Mouse (Mus musculus) intestine, postnatal 0 days (tissue): ENCODE data around the gene Ssr2. TPM values are rescaled to one million over a fixed set of nuclear protein-coding genes. Genes with fewer than 3 reads are reported as not detected.

ENCODE experiments used
- ATAC-seq: fragments of 200-750 bp; cut with Nextera tagmentation; 2 replicates; pipeline ENCODE4 v1.8.0; 2017; ENCODE audit warnings: mild to moderate bottlenecking, moderate TSS enrichment, moderate library complexity
- H3K27ac ChIP-seq: fragments of 300-500 bp; sonication (generic); 2 replicates; pipeline ENCODE4 v1.5.1; 2014; ENCODE audit warnings: mild to moderate bottlenecking, low read depth, low read length, moderate library complexity
- H3K27me3 ChIP-seq: fragments of 300-500 bp; sonication (generic); replicated peaks from 2 replicates; pipeline ENCODE4 v1.6.1; 2014; ENCODE audit warnings: low read length, mixed read lengths; ENCODE audit not compliant: control insufficient read depth, insufficient read depth
- H3K36me3 ChIP-seq: fragments of 300-500 bp; sonication (generic); 2 replicates; pipeline ENCODE4 v1.6.1; 2014; ENCODE audit warnings: mild to moderate bottlenecking, moderate library complexity; ENCODE audit not compliant: control insufficient read depth, insufficient read depth
- H3K4me1 ChIP-seq: fragments of 300-500 bp; sonication (generic); replicated peaks from 2 replicates; pipeline ENCODE4 v1.6.1; 2014; ENCODE audit warnings: antibody characterized with exemption, low read length, mixed read lengths; ENCODE audit not compliant: control insufficient read depth, insufficient read depth
- H3K4me2 ChIP-seq: fragments of 300-500 bp; sonication (generic); replicated peaks from 2 replicates; pipeline ENCODE4 v1.6.1; 2014; ENCODE audit warnings: low read depth, mild to moderate bottlenecking, moderate library complexity
- H3K4me3 ChIP-seq: fragments of 300-500 bp; sonication (generic); 2 replicates; pipeline ENCODE4 v1.5.1; 2014; ENCODE audit warnings: low read depth, low read length
- H3K9ac ChIP-seq: fragments of 300-500 bp; sonication (generic); 2 replicates; pipeline ENCODE4 v1.6.1; 2014; ENCODE audit warnings: mild to moderate bottlenecking, low read depth, low read length
- H3K9me3 ChIP-seq: fragments of 300-500 bp; sonication (generic); 2 replicates; pipeline ENCODE4 v1.6.1; 2016; ENCODE audit warnings: mixed run types; ENCODE audit not compliant: control insufficient read depth
- CTCF ChIP-seq: sonication (generic); IDR thresholded peaks from 2 replicates; pipeline ENCODE4 v1.5.1; 2016; ENCODE audit warnings: low read depth, mild to moderate bottlenecking, control low read depth, antibody characterized with exemption, moderate library complexity
- WGBS: fragments of 180-500 bp; shearing (Covaris S2); extraction: QIAGEN DNeasy Blood & Tissue Kit; methylation state at CpG from one replicate; pipeline ENCODE4 v1.1.7; 2014; 5-methylcytosine and 5-hydroxymethylcytosine counted together
- polyA plus RNA-seq: library from polyadenylated mRNA; unstranded; fragments of >200 nt; fragmentation: Nextera tagmentation; extraction: Ambion mirVana; gene quantifications from 2 replicates; pipeline ENCODE4 v1.2.1, GENCODE M21; 2015

Gene Ssr2
- polyA plus RNA-seq, 1 experiment from 2014 or later = 268 TPM

DNA sequence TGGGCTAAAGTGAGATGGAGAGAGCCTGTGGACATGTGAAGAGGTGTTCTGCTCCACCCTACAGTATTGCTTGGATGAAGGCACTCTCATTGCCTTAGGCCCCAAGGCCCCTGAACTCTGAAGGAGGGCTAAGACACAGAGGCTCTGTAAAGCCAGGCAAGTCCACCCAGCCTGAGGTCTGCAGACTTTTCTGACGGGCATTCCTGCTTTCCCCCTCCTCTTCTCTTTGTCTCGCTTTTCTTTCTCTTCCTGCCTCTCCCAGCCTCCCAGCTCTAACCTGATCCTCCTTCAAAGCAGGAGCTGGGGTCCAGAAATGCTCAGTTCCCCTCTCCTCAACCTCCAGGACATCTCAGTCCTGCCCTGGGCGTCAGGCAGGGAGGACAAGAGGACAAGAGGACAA lies 40.7 kb upstream of the Ssr2 start:
- Histone ChIP-seq H3K36me3 (peaks cover 9% of the 10 kb centered on the region; the same call in 1 of the 2 replicates), H3K27ac (no peak overlapping the region; the same call in 1 of the 2 replicates), H3K4me1 (peaks cover 3% of the 10 kb centered on the region; the same call in 1 of the 2 replicates), H3K9me3 (no peaks in the 10 kb centered on the region), H3K9ac (no peak overlapping the region), H3K27me3 (no peaks in the 10 kb centered on the region), H3K4me2 (no peak overlapping the region), H3K4me3 (no peak overlapping the region)
- WGBS = 69% methylated on average over 3 of the region's 3 CpGs
- TF ChIP-seq CTCF = no peak
- ATAC-seq = no peak

DNA sequence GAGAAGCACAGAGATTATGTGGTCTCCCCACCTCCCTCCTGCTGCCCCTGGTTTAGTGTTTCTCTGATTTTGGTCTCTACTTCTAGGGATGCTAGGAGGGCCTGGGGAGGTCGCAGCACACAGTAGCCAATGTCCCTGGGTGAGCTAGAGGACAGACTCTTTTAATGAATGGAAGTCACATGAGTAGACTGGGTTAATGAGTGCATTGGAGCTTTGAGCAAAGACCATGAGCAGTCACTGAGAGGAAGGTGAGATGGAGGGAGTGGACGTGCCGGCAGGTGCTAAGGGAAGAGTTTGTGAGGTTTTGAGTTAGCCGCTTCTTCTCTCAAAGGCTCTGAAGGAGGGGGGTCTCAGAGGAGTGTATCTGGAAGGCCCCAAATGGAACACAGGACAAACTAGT lies 40.1 kb upstream of the Ssr2 start:
- H3K9me3 ChIP-seq = no peaks in the 10 kb centered on the region
- H3K4me1 ChIP-seq = peaks cover 3% of the 10 kb centered on the region; the same call in 1 of the 2 replicates
- peak overlapping the region; percentile 78; the same call in 1 of the 2 replicates for H3K4me2 ChIP-seq
- ATAC-seq = no peak
- H3K4me3 ChIP-seq = no peak overlapping the region
- WGBS = 72% methylated on average over 4 of the region's 4 CpGs
- no peak for TF ChIP-seq CTCF
- no peak overlapping the region for H3K27ac ChIP-seq
- peaks cover 9% of the 10 kb centered on the region; the same call in 1 of the 2 replicates for H3K36me3 ChIP-seq
- H3K27me3 ChIP-seq = no peaks in the 10 kb centered on the region
- no peak overlapping the region for H3K9ac ChIP-seq

DNA sequence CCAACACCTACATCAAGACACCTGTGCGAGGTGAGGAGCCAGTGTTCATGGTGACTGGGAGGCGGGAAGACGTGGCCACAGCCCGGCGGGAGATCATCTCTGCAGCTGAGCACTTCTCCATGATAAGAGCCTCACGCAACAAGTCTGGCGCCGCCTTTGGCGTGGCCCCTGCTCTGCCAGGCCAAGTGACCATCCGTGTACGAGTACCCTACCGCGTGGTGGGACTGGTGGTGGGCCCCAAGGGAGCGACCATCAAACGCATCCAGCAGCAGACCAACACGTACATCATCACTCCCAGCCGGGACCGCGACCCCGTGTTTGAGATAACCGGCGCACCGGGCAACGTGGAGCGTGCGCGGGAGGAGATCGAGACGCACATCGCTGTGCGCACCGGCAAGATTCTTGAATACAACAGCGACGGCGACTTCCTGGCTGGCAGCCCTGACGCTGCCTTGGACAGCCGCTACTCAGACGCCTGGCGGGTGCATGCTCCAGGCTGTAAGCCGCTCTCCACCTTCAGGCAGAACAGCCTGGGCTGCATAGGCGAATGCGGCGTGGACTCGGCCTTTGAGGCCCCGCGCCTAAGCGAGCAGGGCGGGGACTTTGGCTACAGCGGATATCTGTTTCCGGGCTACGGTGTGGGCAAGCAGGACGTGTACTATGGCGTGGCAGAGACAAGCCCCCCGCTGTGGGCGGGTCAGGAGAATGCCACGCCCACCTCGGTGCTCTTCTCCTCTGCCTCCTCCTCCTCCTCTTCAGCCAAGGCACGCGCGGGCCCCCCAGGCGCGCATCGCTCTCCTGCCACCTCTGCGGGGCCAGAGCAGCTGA lies 39.4 kb upstream of the Ssr2 start:
- Histone ChIP-seq H3K9me3 (no peaks in the 10 kb centered on the region), H3K4me3 (peak overlapping the region; percentile 38), H3K27me3 (no peaks in the 10 kb centered on the region), H3K9ac (peak overlapping the region; percentile 46), H3K4me1 (peaks cover 3% of the 10 kb centered on the region; the same call in 1 of the 2 replicates), H3K36me3 (peaks cover 15% of the 10 kb centered on the region), H3K4me2 (peak overlapping the region; percentile 78), H3K27ac (peak overlapping the region; percentile 60)
- peak; percentile 54 for ATAC-seq
- peak; percentile 24 for TF ChIP-seq CTCF
- WGBS = 9% methylated on average over 63 of the region's 64 CpGs

DNA sequence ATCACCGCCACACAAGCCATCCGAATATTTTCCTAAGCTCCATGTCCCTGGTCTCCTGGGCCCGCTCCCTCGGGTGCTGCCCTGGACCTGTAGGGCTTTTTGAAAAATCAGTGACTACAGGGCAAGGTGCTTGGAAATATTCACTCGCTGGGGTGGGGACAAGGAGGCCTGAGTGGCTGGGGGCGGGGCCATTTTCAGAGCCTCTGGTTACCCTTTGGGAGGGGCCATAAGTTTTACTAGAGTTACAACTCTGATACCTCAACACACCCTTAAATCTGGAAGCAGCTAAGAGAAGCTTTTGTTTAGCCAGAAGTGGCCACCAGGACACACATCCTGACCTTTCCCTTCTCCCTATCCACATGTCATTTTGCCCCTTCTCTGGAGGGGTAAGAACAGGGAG lies 38.5 kb upstream of the Ssr2 start:
- H3K4me2 ChIP-seq = peak overlapping the region; percentile 78
- ATAC-seq = no peak
- peak overlapping the region; percentile 38; the same call in 1 of the 2 replicates for H3K4me3 ChIP-seq
- WGBS = 79% methylated on average over 6 of the region's 6 CpGs
- H3K36me3 ChIP-seq = peaks cover 20% of the 10 kb centered on the region
- H3K27ac ChIP-seq = peak overlapping the region; percentile 60; the same call in 1 of the 2 replicates
- peaks cover 3% of the 10 kb centered on the region; the same call in 1 of the 2 replicates for H3K4me1 ChIP-seq
- no peak for TF ChIP-seq CTCF
- H3K9me3 ChIP-seq = no peaks in the 10 kb centered on the region
- peak overlapping the region; percentile 46; the same call in 1 of the 2 replicates for H3K9ac ChIP-seq
- no peaks in the 10 kb centered on the region for H3K27me3 ChIP-seq

DNA sequence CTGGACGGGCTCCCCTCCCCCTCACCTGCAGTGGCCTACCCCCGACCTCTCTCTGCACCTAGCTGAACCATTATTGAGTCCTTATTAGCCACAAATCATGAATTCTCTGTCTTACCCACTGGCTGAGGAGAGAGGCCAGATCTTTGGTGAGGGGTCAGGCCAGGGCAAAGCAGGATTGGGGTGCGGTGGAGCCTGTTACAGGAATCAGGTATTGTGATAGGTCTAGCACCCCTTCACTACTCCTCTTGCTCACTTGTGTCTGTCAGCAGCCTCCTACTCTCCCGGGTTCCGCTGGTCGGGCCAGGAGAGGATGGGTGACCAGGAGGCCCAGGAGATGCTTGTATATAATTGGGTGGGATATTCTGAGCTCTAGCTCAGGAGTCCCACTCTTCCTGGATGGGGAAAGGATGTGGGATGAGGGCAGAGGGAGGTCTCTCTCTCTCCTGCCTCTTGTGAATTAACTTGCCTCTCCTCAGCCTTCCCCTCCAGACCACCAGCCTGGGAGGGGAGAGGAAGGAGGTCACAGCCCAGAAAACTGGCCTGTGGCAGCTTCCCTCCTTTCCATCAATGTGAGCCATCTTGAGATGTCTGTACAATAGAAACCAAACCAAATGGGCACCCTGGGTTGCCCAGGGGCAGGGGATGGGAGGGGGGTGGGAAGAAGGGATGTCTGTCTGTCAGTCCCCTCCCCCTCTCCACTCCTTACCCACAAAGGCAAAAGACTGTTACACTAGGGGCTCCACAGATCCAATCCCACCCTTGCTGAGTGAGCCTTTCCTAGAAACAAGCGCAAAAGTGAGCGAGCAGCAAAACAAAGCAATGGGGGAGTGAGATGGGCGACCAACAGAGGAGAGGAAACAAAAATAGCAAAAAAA lies 37.2 kb upstream of the Ssr2 start:
- ATAC-seq = no peak
- Histone ChIP-seq H3K9ac (no peak overlapping the region), H3K4me1 (no peaks in the 10 kb centered on the region; the same call in 1 of the 2 replicates), H3K27ac (no peak overlapping the region), H3K36me3 (peaks cover 26% of the 10 kb centered on the region), H3K27me3 (no peaks in the 10 kb centered on the region), H3K4me2 (no peak overlapping the region), H3K9me3 (no peaks in the 10 kb centered on the region), H3K4me3 (no peak overlapping the region)
- TF ChIP-seq CTCF = no peak
- 69% methylated on average over 9 of the region's 9 CpGs for WGBS

DNA sequence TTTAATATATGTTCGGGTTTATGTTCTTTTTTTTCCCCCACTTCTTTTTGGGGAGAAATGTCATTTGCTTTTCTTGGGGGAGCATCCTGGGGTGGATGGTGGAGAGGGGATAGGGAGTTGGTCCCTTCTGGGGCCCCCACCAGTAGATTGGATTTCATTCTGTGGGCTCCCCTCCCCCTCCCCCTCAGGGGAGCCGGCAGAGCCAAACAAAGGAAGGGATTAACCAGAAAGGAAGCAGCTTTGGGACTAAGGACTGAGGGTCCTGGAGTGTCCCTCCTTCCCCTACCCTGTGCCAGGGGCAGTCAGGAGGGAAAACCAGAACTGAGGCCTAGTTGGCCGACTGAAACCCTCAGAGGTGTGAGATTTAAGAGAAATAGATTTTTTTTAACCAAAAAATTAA lies 36.3 kb upstream of the Ssr2 start:
- peaks cover 26% of the 10 kb centered on the region for H3K36me3 ChIP-seq
- H3K4me3 ChIP-seq = no peak overlapping the region
- no peak overlapping the region for H3K4me2 ChIP-seq
- H3K9me3 ChIP-seq = no peaks in the 10 kb centered on the region
- H3K27ac ChIP-seq = no peak overlapping the region
- 48% methylated on average over 3 of the region's 3 CpGs for WGBS
- no peak for TF ChIP-seq CTCF
- no peaks in the 10 kb centered on the region for H3K27me3 ChIP-seq
- no peaks in the 10 kb centered on the region; the same call in 1 of the 2 replicates for H3K4me1 ChIP-seq
- no peak for ATAC-seq
- no peak overlapping the region for H3K9ac ChIP-seq
